Mouse (Mus musculus) T-cell, adult 2 months (primary cell): ENCODE results near the gene Eddm3b.
A peak's percentile ranks its signal among the peaks of the same experiment; 100 is the strongest.

Source experiments
- DNase-seq: peaks from one replicate; pipeline ENCODE4 v3.0.0; 2022; ENCODE audit warnings: low spot score

The Eddm3b gene

DNA sequence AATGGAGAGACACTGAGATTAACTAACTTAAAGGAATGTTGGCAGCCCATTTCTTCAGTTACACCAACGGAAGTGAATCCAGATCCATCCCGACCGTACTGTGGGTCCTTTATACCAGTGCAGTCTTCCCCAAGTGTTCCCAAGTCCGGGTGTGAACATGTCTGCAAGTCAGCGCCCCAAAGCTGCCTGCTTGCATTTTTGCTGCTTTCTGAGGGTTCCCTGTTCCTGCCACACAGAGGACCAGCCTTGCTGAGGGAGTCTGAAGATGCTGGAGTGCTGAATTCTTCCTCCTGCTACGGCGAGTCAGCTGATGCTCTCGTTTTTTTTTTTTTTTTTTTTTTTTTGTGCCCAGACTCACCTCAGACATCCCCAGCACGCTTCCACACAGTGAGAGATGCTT is 19.3 kb upstream of the Eddm3b start:
- DNase-seq: no peak

GRCm38 (mm10) chr14:51095736-51096524 is 18.3 kb upstream of the Eddm3b start:
- DNase-seq: no peak

DNA sequence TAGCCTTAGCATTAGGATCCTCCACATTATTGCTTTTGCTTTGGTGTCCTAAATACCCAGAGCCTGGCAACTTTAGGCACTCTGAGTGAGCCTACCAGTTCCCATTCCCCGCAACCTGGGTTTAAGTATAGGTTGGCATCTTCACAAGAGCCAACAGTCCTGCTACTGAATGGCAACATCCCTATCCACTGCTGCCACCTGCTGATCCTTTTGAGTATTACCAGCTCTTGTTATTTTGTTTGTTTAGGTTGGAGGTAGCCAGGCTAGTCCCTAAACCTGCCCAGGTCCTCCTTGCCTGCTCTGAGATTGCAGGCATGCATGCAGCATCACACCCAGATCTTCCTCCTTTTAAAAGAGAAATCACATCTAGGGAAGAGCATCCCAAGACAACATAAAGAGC is 15.9 kb upstream of the Eddm3b start:
- peak; percentile 74 for DNase-seq

DNA sequence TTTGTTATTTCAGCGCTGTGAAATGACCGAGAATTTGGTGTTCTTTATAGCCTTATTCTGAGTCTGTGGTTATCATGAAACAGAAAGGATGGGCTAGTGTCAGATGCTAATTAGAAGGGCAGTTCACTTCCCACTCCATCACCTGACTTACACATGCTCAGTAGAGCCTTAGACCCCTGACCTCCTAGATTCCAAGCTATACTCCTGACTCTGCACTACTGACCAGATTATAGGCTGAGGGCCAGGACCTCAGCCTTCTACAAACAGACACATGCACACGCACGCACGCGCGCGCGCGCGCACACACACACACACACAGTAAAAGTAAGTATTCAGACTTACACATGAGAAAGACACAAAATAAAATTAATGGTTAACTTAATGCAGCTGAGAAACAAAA is 15.3 kb upstream of the Eddm3b start:
- no peak for DNase-seq

DNA sequence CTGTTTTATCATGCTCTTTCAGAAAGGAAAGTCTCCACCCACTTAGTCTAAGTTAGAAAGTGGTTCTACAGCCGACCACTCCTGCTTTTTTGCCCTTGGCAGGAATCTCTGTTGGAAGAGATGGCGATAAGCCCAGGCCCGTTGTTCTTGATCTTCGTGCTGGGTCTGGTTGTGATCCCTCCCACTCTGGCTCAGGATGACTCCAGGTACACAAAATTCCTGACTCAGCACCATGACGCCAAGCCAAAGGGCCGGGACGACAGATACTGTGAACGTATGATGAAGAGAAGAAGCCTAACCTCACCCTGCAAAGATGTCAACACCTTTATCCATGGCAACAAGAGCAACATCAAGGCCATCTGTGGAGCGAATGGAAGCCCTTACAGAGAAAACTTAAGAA is 12.9 kb upstream of the Eddm3b start:
- DNase-seq: no peak

GRCm38 (mm10) chr14:51103217-51103616 is 11.0 kb upstream of the Eddm3b start:
- peak; percentile 38 for DNase-seq

DNA sequence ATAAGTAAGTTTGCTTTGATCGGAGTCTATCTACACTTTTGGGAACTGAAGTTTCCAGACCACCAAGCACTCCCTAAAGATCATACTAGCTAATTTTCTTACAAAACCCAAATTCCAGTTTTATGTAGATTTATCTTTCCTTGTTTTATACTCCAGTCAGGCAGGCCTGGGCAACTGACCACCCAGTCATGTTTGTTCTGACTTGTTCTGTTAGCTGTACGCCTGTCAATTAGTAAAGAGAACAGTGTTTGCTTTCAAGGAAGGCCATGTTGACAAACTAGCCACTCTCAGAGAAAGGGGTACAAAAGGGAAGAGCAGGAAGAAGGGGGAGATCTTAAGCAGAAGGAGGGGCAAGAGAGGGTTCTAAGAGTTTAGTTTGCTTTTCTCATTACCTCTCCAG is 9.9 kb upstream of the Eddm3b start:
- no peak for DNase-seq

GRCm38 (mm10) chr14:51106449-51106967 is 7.7 kb upstream of the Eddm3b start:
- no peak for DNase-seq

DNA sequence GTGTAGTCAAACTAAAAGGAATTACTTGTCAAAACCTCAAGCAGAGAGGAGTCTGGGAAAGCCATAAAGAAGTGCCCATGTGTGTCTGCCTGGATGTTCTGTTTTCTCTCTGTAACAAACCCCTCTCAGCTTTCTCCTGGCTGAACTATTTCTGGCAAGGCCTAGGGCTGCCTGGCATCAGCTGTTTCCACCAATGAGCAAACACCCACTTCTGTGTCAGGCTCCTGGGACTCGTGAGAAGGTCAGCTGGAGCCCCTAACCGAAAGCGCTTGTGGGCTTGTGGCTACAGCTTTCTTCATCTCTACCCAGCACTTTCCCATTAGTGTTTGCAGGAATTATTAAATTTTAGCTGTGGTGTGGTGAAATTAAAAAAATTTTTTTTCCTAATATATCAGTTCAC is 2.3 kb upstream of the Eddm3b start:
- DNase-seq: no peak

- no peak for DNase-seq
Observed at GRCm38 (mm10) chr14:51113476-51113875, 750 bp upstream of the Eddm3b start.

GRCm38 (mm10) chr14:51125684-51126083 is 11.5 kb downstream of the Eddm3b start:
- no peak for DNase-seq

GRCm38 (mm10) chr14:51127648-51128258 is 13.5 kb downstream of the Eddm3b start:
- no peak for DNase-seq

- DNase-seq: no peak
Observed at GRCm38 (mm10) chr14:51128775-51129623, 14.8 kb downstream of the Eddm3b start.

DNA sequence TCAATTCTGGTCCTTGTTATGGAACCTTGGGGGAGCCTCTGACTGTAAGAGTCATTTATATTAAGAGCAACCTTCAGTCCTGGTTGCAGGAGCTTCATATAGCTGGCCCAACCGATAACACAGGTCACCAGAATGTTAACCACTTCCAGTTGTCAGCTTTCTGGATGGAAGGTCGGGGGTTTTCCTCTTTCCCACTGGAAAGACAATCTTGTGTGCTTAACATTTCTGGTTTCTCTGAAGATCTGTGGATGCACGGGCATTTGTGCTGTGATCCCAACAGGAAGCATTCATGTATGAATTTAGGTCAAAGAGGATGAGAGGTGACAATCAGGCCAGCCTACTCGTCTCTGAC is 15.4 kb downstream of the Eddm3b start:
- DNase-seq: no peak

DNA sequence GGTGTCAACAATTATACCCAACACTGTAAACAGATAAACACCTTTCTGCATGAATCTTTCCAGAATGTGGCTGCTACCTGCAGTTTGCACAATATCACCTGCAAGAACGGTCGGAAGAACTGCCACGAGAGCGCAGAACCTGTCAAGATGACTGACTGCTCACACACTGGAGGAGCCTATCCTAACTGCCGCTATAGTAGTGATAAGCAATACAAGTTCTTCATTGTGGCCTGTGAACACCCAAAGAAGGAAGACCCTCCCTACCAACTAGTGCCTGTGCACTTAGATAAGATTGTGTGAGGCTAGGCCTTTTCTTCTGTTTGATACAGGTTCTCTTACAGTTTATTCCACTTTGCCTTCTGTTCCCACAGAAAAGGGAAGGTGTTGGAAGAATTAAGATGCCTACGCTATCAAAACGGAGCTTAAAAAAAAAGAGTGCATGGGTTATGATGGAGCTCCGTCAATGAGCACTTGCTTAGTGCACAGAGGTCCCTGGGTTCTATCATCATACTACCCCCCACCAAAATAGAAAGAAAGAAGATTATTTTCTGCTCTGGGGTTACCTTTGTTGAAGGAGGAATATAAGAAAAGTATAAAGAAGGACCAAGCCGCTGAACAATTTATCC is 16.2 kb downstream of the Eddm3b start:
- no peak for DNase-seq

GRCm38 (mm10) chr14:51131086-51131815 is 17.0 kb downstream of the Eddm3b start:
- DNase-seq: no peak

DNA sequence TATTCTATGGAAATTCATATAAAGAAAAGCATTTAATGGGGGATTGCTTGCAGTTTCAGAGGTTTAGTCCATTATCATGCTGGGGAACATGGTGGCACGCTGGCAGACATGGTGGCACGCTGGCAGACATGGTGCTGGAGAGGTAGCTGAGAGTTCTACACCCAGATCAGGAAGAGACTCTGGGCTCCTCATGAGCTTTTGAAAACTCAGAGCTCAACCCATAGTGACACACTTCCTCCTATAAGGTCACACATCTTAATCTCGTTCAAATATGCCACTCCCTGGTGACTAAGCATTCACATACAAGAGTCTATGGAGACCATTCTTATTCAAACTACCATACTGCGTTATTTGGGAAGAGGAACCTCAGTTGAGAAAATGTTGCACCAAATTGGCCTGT is 18.1 kb downstream of the Eddm3b start:
- DNase-seq: no peak

DNA sequence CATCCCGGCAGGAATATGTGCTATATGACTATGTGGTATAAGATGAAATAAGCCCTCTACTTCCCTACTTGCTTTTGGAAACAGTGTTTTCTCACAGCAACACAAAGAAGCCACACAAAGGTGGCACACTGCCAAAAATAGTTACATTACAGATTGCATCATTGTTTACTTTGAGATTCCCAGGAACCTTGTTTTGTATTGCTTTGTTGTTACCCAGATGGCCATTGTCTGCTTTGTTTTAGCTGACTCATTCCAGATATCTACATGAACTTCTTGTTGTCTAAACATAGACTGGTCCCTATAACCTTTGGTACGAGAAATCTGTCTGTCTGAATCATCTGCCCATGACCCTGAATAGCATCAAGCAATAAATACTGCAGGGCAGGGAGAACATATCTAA is 26.1 kb downstream of the Eddm3b start:
- DNase-seq: no peak

- no peak for DNase-seq
Observed at GRCm38 (mm10) chr14:51142119-51142518, 27.9 kb downstream of the Eddm3b start.

- DNase-seq: no peak
Observed at GRCm38 (mm10) chr14:51142568-51142967, 28.3 kb downstream of the Eddm3b start.

DNA sequence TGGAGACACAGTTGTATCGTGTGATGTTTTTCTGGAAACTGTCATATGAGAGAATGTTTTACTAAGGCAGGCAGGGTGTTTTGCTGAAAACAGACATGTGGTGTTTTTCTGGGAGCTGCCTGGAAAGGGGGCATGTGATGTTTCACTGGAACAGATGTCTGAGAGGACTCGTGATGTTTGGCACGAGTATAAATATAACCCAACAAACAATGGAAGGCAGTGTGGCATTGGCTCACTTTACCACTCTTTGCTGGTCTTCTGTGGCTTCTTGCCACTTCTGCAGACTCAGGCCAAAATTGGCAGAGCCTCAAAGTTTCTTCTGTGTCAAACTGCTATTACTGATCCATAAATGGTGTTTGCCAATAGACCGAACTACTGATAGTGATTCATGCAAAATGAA is 29.1 kb downstream of the Eddm3b start:
- no peak for DNase-seq

GRCm38 (mm10) chr14:51143937-51144336 is 29.7 kb downstream of the Eddm3b start:
- DNase-seq: no peak
